Mouse (Mus musculus) spleen, postnatal 14 days (tissue): Measurements from ENCODE around the gene Nudt14.

ENCODE experiments used
- DNase-seq, 2 experiments: peaks; one replicate each; pipeline ENCODE4 v3.0.0; 2021 to 2022; ENCODE audit warnings: low spot score in 2 of 2

Gene Nudt14

DNA sequence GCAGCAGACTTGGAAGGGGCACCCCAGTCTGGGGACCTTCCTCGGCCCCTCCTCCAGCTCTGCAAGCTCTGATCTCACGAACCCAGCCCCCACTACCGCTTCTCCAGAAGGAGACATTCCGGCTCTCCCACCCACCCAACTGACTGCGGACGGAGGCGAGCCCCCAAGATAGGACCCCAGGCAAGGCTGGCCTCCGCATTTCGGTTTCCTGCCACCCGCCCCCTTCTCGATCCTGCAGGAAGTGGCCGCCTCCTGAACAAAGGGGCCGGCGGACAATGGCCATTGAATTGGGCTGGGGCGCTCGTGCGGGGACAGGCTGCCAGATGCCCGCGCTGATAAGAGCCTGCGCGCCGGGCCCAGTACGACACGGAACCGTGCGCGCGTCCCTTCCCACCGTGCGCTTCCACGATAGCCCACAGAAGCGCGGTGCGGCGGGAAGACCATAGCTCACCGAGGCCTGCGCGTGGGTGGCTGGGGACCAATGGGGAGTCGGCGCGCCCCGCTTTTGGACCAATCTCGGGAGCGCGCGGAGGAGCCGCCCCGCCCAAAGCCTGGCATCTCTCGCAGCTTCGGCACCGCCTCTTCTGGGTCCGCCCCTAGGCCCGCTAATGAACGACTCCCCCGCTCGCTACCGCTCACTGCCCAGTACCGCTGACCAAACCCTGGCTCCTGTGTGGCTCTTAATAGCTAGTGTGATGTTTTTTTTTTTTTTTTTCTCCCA, 8.3 kb upstream of the Nudt14 start:
- DNase-seq, result peak; percentile 59 to 63

DNA sequence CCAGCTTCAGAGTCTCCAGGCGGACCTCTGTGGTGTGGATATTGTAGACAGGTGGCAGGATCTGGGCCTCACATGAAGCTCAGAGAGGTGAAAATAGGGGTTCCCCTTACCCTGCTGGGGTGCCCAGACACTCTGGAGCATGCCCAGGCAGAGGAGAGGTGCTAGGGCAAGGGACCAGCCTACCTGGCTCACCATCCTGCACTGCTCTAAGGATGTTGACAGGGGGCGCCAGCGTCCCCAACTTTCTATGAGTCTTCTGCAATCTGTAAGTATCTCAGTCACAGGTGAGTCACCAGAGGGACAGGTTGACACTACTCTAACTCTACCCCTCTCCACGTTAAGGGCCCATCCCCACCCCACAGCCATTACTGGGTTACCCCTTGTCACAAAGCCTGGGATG, 5.4 kb upstream of the Nudt14 start:
- DNase-seq, result no peak

DNA sequence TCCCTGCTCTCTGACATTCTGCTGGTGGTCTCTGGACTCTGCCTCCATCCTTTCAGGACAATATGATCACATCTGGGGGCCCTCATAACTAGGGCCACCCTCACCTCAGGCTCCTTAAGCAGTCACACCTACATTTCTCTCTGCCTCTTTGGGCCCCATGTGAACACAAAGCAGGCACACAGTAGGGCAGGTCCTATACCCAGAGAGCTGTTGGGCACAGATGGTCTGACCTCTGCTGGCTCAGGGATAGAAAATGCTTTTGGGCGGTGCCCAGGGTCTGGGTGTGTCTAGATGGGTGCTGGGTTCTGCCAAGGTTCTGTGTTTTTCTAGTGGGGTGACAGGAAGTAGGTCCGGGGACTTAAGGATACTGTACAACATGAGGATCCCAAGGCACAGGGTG, 1.7 kb upstream of the Nudt14 start:
- no peak for DNase-seq

DNA sequence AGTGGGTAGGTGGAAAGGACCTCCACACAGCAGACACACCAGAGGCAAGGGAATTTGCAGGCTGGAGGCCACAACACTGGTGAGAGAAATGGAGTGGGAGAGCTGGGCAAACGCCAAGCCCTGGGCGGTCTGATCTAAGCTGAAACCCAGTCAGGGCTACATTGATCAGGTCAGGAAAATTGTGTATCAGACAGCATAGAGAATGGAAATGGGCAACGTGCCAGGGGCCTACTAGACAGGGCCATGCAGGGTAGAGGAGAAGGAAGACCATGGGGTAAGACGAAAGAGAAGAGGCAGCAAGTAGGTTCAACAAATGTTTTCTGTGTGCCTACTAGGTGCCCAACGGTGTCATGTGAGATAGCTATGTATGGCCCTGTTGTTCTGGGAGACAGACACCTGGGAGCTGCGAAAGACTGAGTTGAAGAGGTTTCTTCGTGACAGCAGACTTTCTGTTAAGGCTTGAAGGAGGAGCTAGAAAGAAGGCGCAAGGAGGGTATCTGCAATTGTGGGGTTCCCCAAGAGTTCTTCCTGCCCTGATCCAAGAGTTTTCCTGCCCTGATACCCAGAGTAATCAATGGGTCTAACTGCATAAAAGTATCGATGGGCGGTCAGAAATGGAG, 658 bp downstream of the Nudt14 start:
- no peak for DNase-seq

DNA sequence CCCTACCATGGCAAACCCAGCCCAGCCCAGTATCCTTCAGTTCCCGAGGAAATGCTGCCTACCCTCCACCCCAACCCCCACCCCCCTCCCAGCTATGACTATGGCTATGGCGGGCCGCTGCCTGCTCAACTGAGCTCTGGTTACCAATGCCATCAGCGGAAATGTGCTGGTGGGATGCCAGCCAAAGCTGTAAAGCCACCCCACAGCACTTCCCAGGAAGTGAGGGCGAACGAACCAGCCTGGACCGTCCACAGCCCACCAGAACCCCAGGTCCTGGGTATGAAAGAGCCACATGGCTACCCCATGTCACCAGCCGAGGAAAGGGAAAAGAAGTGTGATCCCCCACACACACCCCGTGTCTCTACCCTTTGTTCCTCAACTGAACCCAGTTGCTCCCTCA, 1.2 kb downstream of the Nudt14 start:
- no peak for DNase-seq

DNA sequence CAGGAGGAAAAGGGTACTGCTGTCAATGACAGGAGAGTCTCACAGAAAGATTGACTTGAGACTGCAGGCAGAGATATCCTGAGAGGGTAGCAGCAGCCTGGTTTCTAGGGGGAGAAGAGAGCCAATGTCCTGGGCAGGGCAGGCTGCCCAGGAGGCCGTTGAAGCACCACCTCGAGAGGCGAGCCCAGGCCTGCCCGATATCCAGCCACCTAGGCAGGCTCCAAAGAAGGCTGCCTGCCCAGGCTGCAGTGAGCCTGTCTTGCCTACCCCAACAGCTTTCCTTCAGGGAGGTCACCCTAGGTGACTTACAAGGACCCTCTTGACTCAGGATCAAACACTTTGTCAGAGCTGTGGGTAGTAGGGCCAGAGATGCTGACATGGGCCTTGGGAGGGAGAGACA, 1.7 kb downstream of the Nudt14 start:
- DNase-seq, result no peak

DNA sequence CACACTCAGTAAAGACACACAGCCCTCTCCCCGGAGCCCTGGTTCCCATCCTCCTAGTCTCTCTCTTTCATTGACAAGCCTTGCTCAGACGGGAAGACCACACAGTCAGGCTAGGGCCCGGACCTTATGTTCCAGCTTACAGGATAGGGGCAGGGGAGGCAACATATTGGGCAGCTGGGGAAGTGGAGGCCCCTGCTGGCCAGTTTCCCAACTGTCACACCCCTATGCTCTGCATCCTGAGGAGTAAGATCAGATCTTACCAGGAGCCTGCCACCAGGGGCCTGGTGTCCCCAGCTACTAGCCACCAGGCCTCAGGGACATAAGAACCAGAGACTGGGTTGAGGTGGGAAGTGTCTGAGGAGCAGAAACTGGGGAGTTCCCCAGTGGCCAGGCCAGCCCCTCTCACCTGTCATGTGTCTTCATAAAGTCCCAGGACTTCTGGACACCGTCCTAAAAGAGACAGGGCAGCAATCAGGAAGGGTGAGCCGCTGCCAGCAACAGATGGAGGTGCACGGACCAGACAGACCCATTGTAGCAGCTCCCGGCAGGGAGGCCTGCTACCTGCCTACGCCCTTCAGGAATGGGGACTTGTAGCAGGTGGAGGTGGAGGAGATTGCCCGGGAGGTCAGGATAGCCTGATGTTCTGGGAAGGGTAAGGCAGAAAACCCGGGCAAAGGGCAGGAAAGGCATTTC, 2.9 kb downstream of the Nudt14 start:
- DNase-seq, result no peak

DNA sequence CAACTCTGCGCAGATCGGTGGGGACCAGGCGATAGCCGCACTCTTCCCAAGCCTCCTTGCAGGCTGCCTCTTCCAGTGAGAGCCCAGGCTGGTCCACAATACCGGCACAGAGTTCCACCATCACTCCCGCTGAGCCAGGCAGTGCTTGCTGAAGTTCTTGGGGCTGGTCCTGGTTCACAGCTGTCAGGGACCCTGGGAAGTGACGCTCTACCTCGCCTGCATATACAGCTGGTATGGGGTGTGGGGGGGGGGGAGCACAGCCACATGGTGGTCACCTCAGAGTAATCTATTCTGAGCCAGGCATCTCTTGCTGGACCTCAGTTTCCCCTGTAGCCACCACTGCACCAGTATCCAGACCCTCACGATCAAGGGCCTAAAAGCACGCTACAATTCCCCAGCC, 3.6 kb downstream of the Nudt14 start:
- no peak for DNase-seq

DNA sequence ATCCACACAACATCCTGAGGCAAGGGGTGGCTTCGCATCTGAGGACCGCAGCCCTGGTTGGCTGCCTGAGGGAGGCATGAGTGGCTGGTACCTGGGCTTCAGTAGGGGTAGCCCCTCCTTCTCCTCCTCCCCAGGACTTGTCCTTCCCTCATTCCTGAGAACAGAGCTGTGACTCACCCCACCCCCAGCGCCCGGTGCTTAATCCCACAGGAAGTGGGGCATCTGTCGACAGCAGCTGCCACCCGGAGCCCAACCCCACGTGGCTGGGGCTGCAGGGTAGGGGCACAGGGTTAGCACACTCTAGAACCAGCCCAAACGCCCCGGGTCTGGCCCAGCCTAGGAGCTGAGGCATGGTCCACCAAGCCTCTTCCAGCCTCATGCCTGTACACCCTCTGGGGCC, 4.0 kb downstream of the Nudt14 start:
- DNase-seq, result no peak

DNA sequence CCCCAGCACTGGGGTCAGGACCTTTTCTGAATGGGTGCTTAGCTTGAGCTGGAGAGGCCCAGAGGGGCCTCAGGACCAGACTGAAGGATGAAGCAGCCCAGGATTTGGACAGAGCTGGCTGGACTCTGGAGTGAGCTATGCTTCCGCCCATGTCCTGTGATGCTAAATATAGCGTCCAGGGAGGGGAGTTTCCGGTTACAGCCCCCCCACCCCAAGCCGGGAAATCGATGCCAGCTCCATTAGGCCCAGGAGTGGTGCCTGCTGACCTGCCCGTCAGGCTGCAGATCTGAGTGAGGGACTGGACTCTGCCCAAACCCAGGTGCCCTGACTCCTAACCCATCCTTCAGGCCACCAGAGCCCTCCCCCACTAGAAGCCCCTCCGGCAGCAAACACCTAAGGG, 9.3 kb downstream of the Nudt14 start:
- no peak for DNase-seq

DNA sequence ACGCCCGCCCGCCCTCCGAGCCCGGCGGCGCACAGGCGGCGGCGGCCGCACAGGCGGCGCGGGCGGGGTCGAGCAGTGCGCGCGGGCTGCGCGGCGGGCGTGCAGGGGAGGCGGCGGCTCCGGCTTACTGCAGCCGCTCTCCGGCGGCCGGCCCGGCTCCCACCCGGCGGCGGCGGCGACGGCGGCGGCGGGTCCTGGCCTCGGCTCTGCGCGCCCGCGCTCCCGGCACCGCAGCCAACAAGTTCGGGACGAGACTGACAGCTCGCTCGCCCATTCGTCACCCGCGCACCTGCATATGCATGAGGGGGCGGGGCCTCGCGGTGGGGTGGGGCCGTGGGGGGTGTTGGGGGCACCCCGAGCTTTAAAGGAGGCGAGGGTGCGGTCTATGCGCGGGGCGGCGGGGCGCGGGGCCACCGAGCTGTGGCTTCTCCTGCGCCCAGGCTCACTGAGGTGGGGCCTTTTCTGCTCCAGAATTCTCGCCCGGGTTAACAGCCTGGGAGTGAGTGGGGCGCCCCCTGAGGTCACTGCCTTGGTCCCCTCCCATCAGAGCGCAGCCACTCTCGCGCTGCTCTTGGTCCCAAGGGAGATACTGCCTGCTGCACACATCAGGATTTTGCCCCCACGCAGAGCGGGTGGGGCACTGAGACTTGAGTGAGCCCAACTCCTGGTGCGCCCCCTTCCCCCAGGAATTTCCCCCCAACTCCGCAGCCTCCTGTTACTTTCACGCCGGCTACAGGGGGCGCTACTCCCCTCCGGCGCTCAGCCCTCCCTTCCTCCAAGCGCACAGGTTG, 12.2 kb downstream of the Nudt14 start, which contains the start of gene Jag2:
Gene Jag2, minus strand, starts transcription at position 215 of the 791 bp plus-strand sequence.
- DNase-seq, result no peak

DNA sequence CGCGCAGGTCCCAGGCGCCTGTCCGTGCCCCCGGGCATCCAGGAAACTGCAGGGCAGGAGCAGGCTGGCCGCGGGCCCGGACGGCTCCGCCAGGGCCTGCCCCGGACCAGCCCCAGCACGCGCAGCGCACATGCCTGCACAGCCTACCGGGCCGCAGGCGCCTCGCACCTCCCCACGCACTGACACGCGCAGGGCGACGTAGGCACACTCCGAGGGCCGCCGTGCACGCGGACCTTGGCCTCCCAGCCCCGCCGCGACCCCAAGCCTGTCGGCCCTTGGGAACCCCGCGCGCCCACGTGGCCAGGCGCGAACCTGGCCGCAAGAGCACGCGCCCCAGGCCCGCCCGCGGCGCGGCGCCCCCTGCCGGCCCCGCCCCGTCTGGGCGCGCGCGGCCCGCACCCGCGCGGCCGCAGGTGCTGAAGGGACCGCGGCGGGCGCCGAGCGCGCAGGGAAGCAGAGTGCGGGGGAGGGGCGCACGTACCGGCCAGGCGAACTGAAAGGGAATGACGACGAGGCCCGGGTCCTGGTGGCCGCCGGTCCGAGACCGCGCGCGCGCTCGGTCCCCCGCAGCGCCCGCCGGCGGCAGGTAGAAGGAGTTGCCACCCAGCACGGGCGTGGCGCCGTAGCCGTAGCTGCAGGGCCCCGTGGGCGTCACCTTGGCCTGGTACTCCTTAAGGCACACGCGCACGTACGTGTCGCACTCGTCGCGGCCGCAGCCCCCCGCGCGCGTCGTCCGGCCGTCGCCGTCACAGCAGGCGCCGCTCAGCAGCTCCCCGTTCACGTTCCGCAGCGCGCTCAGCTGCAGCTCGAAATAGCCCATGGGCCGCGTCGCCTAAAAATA, 13.3 kb downstream of the Nudt14 start:
- no peak for DNase-seq

DNA sequence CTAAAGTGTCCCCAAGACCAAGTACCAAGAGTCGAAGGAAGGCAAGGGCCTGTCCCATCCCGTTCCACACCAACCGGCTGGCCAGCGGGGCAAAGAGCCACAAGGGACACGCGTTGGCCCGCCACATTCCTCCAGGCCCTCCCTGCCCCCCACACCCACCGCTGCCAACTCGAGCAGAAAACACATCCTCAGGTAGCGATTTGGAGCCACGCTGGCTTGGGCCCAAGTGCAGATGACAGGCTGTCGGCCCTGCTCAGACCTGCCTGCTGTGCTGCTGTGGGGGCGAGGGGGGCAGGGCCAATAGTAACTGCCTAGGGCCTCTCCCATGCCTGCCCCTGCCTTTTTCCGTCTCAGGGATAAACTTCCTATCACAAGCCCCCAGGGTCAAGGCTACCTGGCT, 14.7 kb downstream of the Nudt14 start:
- DNase-seq, result no peak

DNA sequence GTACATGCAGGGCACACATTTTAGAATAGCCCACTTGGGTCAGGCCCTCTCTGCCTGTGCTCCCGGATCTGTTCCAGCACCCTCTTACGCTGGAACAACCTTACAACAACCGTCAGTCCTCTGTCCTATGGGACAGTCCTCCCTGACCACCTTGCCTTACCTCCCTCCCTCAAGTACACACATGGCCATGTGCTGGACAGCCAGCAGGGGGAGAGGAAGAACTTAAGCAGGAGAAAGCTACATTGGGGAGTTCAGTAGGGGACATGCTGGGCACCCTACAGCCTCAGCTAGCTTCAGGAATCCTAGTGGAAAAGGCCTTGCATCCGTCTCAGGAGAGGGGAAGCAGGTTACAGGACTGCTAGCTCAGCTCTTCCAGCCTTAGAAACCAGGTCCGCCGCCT, 16.0 kb downstream of the Nudt14 start:
- DNase-seq, result no peak

DNA sequence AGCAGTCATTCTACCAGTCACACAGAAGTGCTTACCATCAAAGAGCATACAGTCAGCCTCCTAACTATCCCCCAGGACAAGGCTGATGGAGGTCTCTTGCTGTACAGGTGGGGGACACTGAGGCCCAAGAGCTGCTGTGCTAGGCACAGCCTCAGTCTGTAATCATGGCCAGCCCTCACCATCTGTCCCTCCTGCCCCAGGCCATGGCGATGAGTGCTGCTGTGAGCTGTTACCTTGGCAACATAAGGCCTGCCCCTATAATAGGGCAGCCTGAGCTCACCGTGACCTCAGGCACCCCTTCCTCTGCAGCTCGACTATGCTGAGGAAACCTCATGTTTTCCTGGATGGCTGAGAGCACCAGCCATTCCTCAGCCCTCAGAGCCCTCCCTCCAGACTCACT, 19.4 kb downstream of the Nudt14 start:
- no peak for DNase-seq

DNA sequence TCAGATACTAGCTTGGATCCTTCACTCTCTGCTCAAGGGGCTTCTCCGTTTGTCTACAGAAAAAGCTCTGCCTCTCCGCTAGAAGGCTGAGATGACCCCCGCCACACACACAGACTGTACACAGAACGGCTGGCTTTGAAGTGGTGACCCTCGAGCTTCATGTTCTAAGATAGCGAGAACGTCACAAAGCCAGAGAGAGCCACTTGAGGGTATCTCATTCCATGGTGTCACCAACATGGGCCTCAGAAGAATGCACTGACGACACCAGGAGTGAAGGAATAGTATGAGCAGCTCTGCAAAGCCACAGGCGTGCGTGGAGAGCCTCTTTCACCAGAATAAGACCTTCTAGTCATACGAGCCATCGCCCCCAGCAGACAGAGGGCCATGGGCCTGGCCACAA, 20.4 kb downstream of the Nudt14 start:
- no peak for DNase-seq

DNA sequence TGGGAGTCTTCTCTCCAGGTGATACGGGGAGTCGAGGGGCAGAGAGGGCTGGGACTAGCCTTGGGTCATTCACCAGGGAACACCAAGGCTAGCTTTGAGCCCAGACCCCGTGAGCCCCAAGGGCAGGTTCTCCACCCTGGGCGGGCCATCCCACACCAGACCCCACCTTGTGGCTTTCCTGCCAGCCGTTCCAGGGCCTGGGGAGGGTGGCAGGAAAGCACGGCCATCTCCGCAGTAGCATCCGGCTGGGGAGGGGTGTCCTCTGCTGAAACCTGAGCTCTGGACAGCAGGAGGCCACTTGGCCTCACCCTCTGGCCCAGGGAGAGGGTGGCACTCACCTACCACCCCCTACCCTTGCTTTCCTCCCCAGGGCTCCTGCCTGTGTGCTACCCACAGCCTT, 24.0 kb downstream of the Nudt14 start:
- DNase-seq, result no peak

DNA sequence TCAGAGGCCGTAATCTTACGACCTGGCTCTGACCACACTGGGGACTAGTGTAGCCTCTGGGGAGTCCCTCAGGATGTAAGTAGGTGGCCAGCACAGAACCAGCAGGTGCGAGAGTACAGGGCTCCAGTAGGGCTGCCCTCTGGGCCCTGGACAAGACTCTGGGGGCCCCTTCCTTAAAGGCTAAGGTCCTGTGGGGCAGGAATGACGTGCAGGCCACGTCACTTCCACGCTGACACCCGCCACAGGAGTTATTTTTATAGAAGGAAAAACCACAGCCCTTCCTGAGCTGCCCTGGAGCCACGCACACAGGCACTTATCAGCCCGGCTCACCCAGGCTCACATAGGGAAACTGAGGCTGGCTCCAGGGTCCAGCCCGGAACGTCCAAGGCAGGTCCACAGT, 24.4 kb downstream of the Nudt14 start:
- no peak for DNase-seq

DNA sequence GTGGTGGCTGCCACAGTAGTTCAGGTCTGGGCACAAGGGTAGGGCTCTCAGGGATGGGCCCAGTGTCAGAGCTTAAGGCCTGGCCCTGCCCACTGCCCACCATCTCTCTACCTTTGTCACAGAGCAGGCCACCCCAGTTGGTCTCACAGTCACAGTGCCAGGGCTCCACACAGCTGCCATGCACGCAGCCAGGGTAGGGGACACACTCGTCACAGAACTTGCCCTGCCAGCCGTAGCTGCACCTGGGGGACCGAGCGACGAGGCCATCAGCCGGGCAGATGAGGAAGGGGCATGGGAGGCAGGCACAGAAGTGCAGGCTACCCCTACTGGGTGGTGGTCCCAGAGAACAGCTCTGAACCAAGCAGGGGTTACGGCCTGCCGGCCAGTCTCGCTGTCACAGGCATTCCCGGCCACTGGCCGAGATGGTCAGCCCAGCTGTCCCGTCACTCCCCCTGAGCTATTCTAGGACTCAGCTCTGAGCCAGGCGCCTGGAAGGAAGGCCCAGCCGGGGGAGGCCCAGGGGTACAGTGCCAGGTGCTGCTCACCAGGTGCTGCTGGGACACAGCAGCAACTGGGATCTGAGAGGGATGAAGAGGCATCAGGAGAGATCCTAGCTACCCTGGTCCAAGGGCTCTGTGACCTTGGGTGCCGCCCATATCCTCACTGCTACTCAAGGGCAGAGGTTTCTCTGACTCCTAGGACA, 25.1 kb downstream of the Nudt14 start:
- DNase-seq, result no peak

DNA sequence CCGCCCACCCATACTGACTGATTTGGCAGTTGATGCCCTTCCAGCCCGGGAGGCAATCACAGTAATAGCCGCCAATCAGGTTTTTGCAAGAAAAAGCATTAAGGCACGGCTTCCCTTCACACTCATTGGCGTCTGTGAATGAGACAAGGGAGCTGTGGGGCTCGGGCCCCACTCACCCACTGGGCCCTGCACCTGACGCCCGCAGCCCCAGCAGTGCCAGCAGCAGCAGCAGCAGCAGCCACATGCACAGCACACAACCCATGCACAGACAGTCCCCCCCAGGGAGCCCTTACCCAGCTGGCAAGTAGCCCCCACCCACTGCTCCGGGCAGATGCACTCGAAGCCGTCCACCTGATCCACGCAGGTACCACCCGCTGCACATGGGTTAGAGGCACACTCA, 26.3 kb downstream of the Nudt14 start:
- DNase-seq, result no peak

DNA sequence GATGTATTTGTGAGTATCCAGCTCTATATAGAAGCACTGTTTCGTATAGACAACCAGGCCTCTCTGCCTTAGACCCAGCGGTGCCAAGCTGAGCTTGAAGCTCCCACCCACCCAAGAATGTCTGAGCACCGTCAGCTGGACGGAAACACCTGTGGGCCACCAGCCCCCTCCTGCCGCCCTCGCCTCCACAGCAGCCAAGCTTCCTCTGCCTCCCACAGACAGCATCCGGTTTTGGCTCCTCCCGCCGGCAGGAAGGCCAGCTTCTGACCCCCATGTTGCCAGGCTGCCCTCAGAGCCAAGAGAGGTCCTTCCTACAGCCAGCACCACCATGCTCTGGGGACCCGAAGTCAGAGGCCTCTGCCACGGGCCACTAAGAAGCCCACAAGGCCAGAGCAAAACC, 27.4 kb downstream of the Nudt14 start:
- DNase-seq, result no peak
